Mouse (Mus musculus): ENCODE measurements around the gene Mical2. TPM values are rescaled to one million over a fixed set of nuclear protein-coding genes. Genes with fewer than 3 reads are reported as not detected.

The Mical2 gene
- total RNA-seq (2021) = 100 to 1,000 TPM; 691 to 703 TPM

DNA sequence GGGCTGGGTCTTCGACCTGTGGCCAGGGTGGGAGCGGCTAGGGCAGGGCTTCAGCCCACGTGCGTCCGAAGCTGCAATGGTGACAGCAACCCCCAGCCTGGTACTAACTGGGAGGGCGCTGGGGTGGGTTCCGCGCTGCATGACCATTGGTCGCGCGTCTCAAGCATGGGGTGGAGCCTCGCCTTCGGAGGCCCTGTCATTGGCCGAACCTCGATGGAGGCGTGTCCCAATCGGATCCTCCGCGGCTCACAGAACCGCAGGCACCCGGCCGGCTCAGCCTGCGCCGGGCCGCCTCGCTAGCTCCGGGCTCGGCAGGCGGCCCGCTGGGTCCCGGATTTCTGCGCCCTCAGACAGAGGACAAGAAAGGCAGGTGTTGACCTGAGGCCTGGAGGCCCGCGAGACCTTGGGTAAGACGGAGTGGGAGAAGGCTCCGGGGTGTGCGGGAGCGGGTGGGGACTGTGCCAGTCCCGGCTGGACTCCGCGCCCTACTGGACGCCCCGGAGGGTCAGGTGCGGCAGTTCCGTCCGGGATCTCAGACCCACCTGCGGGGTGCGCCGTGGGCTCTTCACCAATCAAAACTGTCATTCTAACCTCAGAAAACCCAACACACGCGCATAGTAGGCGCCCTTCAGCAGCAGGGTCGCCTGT, at the start of gene Mical2:
Gene Mical2, plus strand, starts transcription at position 242 of the 648 bp plus-strand sequence.
- DNase-seq = peak; percentile 87 to 88

DNA sequence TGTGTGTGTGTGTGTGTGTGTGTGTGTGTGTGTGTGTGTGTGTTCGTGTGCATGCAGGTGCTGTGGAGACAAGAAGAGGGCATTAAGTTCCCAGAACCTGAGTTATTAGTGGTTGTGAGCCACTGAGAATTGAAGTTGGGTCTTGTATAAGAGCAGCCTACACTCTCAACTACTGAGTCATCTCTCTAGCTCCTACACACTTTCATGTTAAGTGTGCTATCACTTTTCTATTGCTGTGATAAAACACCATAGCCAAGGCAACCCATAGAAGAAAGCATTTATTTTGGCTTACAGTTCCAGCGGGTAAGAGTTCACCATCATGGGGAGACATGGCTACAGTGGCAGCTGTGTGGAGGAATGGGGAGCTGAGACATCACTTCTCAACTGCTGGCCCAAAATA, 49.0 kb upstream of the Mical2 start:
- DNase-seq = no peak

DNA sequence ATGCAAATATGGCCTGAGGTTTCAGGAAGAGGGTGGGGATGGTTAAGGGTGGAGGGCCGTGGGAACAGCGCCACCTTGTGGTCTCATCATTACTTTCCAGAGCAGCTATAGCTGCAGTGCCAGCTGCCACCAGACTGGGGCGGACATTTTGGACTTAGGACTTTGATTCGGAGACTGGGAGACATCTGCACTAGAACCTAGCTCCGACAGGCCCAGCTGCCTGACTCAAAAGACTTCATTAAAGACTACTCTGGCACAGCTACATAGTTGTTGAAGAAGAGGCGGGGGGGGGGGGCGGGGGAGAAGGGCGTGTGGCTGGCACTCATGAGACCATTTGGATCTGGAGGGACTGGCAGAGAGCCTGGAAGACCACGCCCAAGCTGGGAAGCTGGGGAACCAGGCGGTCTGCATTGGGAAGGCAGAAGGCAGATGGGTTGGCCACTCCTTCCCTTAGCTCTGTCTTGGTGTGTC, 45.4 kb upstream of the Mical2 start:
- DNase-seq = peak; percentile 79

DNA sequence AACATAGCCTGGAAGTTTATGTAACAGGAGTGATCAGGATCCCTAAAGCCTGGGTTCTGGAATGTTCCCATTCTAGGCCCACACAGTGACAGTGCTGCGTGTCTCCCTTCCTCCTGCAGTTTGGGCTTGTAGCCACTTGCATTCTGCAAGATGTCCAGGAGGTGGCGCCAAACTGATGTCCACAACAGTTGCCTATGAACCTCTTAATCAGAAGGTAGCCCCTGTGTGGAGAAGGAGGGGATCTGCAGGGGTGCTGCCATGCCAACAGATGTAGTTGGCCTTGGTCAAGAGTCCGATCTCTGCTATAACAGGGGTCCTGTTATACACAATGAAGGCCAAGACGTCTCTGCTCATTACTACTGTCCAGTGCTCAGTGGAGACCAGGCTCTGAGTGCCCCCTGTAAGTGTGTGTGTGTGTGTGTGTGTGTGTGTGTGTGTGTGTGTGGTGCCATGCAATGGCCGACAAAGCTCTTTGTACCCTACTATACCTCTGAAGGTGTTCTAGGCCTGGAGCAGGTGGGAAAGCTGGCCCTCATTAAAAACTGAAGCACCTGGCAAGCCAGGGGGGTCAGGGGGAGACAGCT, 42.3 kb upstream of the Mical2 start:
- DNase-seq = peak; percentile 90 to 91

DNA sequence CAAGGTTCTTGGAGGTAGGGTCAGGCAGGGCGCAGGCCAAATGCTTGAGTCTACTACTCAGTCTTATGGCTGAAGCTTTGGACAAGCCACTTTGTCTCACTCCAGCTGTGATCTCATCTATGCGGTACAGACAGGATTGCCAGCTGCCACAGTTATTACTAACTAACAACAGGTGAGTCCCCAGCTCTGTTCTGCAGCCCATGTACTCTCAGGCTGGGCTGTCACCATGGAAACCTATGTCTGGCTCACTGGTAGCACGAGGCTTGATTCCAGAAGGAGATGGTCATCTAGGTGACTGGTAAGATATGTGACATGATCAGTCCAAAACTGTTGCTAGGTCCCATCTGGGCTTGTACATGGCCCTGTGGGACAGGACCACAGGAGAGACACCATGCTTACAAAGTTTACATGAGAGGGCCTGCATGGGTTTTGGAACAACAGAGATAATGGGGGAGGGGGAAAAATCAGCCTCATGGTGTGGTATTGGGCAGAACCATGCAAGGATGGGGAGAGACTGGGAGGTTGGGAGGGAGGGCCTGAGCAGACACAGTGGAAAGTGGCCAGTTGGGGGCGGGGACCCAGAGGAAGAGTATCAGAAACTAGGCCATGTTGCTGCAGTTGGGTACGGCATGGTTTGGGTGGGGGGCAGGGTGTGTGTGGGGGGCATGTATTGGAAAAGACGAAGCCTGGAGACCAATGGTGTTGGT, 41.0 kb upstream of the Mical2 start:
- no peak for DNase-seq

DNA sequence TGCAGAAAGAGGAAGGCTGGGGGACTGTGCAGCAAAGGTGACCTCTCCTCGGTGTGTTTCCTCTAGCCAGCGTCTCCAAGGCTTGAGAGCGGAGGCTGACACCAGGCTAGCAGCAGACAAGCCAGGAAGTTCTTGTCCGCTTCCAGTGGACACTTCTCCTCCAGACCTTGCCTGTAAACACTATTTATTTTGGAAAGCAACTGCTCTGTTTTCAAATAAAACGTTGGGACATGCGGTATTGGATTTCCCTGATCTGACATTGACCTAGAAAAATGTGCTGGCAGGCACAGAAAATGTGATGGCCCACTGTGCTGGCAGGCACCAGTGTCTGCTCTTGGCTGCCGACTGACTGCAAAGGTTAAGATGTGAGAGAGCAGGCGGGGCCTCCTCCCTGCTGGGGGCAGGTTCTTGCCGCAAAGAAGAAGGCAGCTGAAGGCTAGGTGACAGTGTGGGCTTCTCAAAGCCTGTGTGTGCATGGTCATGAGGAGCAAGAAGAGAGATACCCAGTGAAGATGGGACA, 40.4 kb upstream of the Mical2 start:
- no peak for DNase-seq

DNA sequence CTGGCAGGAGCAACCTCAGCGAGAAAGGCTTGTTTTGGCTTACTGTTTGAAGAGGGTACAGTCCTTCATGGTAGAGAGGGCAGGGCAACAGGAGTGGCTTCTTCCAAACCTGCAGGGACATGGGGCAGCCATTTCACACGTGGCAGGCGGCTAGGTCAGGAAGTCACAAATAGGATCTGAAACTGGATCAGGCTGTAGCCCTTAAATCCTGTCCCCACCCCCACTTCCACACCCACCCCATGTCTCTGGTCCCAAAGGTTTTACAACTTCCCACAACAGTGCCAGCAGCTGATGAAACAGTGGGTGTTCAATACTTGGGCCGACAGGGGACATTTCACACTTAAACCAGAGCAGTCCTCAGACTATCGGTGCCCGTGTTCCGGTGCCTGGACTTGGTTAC, 38.8 kb upstream of the Mical2 start:
- no peak for DNase-seq

DNA sequence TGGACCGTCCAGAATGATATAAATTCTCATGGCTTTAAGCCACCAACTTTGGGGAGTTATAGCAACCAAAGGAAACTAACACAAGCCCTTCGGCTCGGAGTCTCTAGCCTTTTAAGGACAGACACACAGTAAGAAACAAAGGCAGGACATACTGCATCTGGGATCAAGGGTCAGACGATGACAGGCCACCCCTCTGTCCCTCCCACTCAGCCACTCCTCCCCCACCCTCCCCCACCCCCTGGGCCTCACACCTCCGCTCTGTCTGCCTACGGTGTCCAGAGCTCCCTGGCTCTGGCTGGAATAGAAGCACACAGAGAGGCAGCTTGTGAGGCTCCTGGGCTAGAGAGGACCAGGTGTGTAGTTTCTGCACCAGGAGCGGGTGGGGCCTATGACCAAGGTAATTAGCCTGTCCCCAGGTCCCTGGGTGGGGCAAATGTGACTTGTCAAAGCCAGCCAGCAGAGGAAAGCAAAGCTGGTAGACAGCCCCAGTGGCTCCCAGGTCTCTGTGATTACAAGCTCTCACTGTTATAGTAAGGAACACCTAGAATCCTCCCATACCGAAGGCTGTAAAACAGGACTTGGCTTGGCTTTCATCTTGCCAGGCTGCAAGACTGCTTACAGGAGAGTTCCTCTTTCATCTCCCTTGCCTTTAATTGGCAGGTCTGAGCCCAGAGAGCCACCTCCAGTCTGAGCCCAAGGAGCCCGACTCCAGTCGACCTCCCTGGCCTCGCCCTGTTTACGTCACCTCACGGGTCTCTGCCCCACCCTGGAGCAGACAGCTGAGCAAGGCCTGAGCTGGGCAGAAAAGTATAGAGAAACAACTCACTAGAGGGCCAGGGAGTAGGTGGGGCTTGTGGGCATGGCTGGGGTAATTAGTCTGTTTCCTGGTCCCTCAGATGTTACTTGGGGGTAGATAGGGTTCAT, 37.9 kb upstream of the Mical2 start:
- DNase-seq = no peak

DNA sequence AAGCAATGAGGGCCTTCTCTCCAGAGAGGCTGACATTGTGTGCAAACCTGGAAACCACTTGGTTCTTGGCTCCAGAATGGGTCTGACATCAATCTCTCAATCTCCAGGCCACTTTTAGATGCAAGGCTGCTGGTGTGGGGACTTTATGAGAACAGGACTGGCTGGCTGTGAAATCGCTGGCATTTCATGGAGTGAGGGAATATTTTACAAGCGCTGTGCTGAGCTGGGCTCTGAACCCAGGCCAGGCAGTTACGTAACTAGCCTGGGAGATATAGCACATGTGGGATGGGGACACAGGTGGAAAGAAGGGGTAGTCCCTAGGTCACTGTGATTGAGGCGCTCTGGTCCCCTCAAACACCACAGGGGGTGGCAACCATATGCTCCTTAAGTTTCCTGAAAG, 33.4 kb upstream of the Mical2 start:
- no peak for DNase-seq

DNA sequence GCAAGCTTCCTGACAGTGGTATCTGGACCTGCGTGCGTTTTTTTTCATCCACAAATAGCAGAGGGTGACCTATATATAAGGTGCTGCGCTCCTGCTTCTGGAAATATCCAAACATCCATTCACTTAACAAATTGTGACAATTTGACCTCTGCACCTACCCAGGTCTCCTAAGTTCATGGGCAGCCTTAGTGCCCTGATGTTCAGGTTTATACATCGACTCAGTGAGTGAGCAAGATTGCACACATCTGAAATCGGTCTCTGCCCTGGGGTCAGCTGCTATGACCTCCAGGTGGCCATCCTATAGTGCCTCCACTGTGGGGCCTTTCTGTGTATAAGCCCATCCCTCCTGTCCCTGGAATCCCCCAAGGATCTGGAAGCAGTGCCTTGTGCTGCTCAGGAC, 32.9 kb upstream of the Mical2 start:
- no peak for DNase-seq

DNA sequence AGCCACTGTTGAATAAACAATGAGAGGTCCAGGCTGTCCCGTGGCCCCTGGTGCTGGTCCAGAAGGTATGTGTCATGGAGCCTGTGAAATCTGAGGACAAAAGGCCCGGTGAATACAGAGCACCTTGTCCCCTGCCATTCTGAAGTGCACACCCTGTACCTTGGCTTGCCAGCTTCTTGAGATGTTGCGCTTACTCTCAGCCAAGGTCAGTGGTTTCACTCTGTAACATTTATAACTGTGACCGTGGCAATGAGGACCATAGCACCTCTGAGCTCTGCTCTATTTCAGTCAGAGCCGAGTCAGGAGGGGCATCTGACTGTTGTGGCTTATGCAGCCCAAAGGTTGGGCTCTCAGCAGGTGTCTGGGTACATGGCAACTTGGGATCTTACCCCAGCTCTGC, 31.4 kb upstream of the Mical2 start:
- no peak for DNase-seq

DNA sequence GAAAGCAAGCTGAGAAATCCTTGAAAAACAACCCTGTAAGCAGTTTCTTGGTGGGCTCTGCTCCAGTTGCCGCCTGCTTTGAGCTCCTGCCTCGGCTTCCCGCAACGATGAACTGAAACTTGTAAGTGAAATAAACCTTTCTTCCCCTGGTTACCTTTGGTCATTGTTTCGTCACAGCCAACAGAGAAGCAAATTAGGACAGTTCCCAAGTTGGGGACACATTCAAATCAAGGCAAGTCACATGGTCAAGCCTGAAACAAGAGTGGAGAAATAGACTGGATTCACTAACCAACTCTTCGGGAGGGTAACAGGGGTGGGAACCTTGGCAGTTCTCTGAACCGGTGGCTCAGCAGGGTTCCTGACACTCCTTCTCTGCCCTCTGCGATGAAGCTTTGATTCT, 28.2 kb upstream of the Mical2 start:
- no peak for DNase-seq

DNA sequence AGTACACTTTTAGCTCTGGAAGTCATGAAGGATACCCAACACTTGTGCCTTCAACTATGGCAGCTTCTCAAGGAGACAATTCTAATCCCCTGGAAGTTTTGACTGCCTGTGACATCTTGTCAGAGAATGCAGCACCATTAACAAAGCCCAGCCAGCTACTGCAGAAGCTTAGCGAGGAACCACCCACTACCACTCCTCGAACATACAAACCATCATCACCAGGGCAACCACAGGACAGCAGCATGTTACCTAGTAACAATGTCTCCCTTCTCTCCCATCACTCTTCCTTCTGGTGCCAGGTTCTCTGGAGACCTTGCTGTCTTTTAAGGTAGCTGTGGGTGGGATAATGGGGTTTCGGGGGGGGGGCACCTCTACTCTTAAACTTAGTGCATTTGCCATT, 26.3 kb upstream of the Mical2 start:
- DNase-seq = no peak

DNA sequence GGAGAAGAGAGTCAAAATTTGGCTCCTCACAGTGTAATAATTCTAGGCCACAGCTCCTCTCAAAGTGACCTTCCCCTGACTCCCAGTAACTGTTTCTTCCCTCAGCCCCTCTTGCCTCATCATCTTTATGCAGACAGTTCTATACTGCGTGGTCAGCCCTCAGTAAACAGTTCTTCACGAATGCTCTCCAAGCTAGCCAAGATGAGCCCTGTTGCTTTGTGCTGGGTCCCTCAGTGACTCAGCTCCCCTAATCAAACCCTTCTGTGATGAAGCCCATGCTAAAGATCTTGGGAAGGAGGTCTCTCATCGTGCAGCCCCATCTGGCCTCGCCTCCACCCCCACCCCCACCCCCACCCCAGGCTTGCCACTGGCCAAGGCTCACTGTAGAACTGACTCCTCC, 24.9 kb upstream of the Mical2 start:
- no peak for DNase-seq

DNA sequence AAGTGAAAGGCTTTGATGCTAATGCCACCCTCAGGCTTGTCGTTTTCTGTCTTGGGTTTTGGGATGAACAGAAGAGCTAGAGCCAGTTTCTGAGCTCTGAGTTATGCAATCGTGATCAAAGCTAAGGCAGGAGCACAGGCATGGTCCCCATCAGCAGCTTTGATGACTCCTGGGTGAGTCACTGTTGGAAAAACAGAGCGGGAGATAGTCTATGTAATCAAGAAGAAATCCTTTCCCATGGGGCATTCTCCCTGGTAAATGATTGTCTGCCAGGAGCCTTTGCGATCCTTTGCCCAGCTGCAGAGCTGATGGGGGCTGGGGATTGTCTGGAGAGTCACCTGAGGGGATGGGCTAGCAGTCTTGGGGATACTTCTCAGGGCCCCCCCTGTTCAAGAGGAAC, 23.5 kb upstream of the Mical2 start:
- no peak for DNase-seq

DNA sequence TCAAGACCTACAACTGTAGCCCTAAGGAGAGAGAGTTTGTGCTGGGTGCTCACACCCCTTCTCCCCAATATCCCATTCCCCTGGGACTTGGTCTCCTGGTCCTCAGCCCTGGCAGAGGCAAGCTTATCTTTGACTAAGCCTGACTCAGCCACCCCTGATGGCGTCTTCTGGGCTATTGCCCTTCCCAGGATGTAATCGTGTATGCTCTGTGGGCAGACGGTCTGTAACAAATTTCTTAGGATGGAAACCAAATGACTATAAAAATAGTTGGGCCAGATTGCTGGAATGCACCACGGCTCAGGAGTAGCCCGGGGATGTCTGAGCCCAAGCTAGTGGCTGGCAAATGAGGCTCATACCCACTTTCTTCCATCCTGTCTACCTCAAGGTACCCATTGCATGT, 22.8 kb upstream of the Mical2 start:
- DNase-seq = no peak

DNA sequence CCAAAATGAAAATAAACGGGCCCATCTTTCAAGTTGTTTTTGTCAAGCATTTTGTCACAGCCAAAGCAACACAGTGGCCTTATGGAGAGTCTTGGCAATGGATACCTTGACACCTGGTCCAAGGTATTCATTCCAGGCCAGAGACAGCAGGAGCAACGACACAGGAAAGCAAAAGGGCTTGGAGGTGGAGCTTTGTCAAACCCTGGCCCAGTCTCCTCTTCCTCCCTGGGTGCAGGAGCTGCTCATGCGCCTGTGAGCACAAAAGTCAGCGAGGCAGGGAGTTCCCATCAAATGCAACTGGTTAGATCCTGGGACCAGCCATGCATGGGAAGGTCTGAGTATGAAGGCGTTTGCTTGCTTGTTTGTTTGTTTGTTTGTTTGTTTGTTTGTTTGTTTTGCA, 21.7 kb upstream of the Mical2 start:
- DNase-seq = no peak

DNA sequence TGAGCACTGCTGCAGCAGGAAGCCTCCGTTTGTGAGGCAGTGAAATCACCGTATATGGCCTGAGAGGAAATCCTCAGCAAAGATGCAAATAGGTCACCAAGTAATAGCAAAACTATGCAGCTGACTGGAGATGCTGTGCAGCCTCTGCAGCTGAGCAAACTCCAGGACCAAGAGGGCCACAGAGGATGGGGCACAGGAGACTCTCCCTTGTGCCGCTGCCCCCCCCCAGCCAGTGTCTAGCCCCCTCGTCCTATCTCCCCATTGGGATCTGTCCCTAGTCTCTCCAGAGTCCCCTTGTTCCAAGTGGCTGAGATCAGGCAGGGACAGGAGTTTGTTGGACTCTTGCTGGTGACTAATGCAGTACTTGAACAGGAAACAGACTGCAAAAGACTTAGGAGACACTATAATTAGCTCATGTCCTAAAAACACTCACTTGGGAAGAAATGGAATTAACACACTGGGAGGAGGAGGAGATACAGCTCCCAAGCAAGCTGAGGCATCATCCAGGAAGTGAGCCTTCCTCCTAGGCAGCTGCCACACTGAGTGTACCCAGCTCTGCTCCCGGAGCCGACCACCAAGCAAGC, 21.2 kb upstream of the Mical2 start:
- no peak for DNase-seq

DNA sequence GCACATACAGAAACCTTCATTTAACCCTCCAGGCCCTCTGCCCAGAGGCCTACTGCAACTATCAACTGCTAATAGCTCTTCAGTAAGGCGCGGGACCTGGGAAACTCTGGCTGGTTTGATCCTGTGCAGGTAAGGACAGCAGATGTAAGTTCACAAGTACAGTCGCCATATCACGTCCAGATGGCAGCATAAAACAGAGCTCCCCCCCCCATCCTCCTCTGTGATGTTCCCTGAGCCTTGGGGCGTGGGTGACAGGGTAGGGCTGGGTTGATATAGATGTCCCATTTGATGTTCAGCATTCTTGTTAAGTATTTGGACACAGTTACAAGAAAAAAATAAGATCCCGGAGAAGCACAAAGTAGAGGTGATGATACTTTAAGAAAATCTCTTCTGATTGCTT, 20.1 kb upstream of the Mical2 start:
- no peak for DNase-seq

DNA sequence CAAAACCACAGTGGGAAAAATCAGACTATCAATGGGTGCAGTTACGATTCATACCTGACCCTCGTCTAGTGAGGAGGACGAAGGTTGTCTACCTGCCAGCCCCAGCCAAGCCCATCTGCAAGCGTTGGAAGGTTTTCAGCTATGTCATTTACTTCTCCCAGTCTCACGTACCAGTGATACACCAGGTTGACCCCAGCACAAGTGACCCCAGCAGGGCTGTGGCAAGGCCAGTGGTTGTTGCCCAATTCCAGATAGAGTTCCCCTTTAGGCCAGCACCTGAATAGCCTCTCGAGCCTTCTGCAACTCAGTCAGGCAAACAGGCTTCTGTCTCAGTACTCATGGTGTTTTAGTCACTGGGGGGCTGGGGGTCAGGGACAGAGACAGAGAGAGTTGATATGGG, 17.9 kb upstream of the Mical2 start:
- DNase-seq = no peak

DNA sequence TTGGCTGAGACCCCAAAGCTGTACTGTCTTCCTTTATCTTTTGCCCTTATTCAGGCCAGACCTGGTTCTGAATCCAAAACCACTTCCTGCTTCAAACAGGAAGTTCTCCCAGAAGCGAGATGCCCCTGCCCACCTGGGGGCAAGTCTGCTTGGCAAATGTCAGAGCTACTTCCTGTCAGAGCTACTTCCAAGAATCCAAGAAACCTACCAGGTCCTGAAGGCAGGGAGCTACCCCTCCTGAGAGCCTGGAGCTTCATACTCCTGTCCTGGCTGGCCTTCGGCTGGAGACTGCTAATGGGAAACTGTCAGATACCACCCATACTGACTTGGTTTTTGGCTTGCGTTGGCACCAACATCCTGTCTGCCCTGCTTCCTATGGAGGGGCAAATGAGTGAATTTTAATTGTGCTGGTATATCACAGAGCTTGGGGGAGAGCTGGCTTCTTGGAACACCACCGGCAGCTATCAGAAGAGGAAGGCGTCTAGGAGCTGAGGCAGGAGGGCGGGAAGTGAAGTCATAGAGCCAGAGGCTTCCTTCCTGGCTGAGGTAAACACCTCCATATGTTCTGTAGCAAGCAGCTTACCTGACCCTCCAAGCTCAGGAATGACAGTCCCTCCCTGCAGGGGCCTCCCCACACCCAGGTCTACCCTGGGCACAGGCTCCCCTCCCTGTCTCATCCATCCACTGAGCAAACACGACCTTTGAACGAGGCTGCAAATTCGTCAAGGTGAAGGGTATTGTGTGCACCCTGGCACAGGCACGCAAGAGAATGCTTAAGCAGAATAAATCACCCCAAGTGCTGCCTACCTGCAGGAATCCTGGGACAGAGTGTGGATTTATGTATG, 17.1 kb upstream of the Mical2 start:
- no peak for DNase-seq
